Mouse (Mus musculus): Measurements from ENCODE around the gene Ankdd1b. TPM values are rescaled to one million over a fixed set of nuclear protein-coding genes. Genes with fewer than 3 reads are reported as not detected.

Gene Ankdd1b
- polyA plus RNA-seq (2014; fragmentation: Illumina TruSeq; extraction: RNeasy Lipid Tissue Mini Kit (QIAGEN cat#74804); ENCODE audit: low read depth, low replicate concordance), result 1.6 TPM

GRCm38 (mm10) chr13:96470957-96471356 lies at the start of gene Ankdd1b:
TSS of gene Ankdd1b (minus strand) at chr13:96471198.

GRCm38 (mm10) chr13:96490433-96490832 lies 19.4 kb upstream of the Ankdd1b start, which contains the start of gene Gm17622:
TSS of gene Gm17622 (plus strand) at chr13:96490733.

GRCm38 (mm10) chr13:96388042-96388888 lies 82.7 kb downstream of the Ankdd1b start, which contains the start of gene Poc5:
TSS of gene Poc5 (plus strand) at chr13:96388294.

Other genes with a start within 250 kb of the Ankdd1b start
- gene Poc5, start 82.9 kb downstream of the Ankdd1b start, polyA plus RNA-seq (2014; fragmentation: Illumina TruSeq; extraction: RNeasy Lipid Tissue Mini Kit (QIAGEN cat#74804); ENCODE audit: low read depth, low replicate concordance), result 10.2 TPM
- not detected for gene Gm17622, start 19.5 kb upstream of the Ankdd1b start, polyA plus RNA-seq (2014; fragmentation: Illumina TruSeq; extraction: RNeasy Lipid Tissue Mini Kit (QIAGEN cat#74804); ENCODE audit: low read depth, low replicate concordance)
- 103 TPM for gene Polk, start 71.4 kb upstream of the Ankdd1b start, polyA plus RNA-seq (2014; fragmentation: Illumina TruSeq; extraction: RNeasy Lipid Tissue Mini Kit (QIAGEN cat#74804); ENCODE audit: low read depth, low replicate concordance)
- 394 TPM for gene Col4a3bp, start 71.4 kb upstream of the Ankdd1b start, polyA plus RNA-seq (2014; fragmentation: Illumina TruSeq; extraction: RNeasy Lipid Tissue Mini Kit (QIAGEN cat#74804); ENCODE audit: low read depth, low replicate concordance)
- 44.6 TPM for gene Hmgcr, start 199.7 kb upstream of the Ankdd1b start, polyA plus RNA-seq (2014; fragmentation: Illumina TruSeq; extraction: RNeasy Lipid Tissue Mini Kit (QIAGEN cat#74804); ENCODE audit: low read depth, low replicate concordance)